Mouse (Mus musculus) lung, embryonic 16.5 days (tissue): ENCODE measurements around the gene Dynll2. TPM values are rescaled to one million over a fixed set of nuclear protein-coding genes. Genes with fewer than 3 reads are reported as not detected.

Experiments used
- ATAC-seq: fragments of 200-750 bp; cut with Nextera tagmentation; 2 replicates; pipeline ENCODE4 v1.8.0; 2017; ENCODE audit warnings: low read depth, mild to moderate bottlenecking, moderate library complexity
- H3K27ac ChIP-seq: fragments of 300-500 bp; sonication (generic); 2 replicates; pipeline ENCODE4 v1.5.1; 2014; ENCODE audit warnings: mild to moderate bottlenecking, control low read depth, low read length
- H3K27me3 ChIP-seq: fragments of 300-500 bp; sonication (generic); 2 replicates; pipeline ENCODE4 v1.6.1; 2014; ENCODE audit warnings: low read depth, low read length, mixed read lengths; ENCODE audit not compliant: control insufficient read depth, insufficient read depth
- H3K36me3 ChIP-seq: fragments of 300-500 bp; sonication (generic); 2 replicates; pipeline ENCODE4 v1.6.1; 2014; ENCODE audit warnings: low read length; ENCODE audit not compliant: control insufficient read depth, insufficient read depth
- H3K4me1 ChIP-seq: fragments of 300-500 bp; sonication (generic); replicated peaks from 2 replicates; pipeline ENCODE4 v1.6.1; 2014; ENCODE audit warnings: low read length, mixed read lengths; ENCODE audit not compliant: control insufficient read depth, insufficient read depth
- H3K4me2 ChIP-seq: fragments of 300-500 bp; sonication (generic); 2 replicates; pipeline ENCODE4 v1.6.1; 2014; ENCODE audit warnings: low read depth, low read length, control low read depth
- H3K4me3 ChIP-seq: fragments of 300-500 bp; sonication (generic); 2 replicates; pipeline ENCODE4 v1.5.1; 2014; ENCODE audit warnings: mild to moderate bottlenecking, low read length, control low read depth
- H3K9ac ChIP-seq: fragments of 300-500 bp; sonication (generic); 2 replicates; pipeline ENCODE4 v1.6.1; 2014; ENCODE audit warnings: low read length, control low read depth
- H3K9me3 ChIP-seq: fragments of 300-500 bp; sonication (generic); 2 replicates; pipeline ENCODE4 v1.6.1; 2016; ENCODE audit warnings: low read length; ENCODE audit not compliant: control insufficient read depth
- WGBS: fragments of 180-500 bp; shearing (Covaris S2); extraction: QIAGEN DNeasy Blood & Tissue Kit; methylation state at CpG from one replicate; pipeline ENCODE4 v1.1.7; 2014; 5-methylcytosine and 5-hydroxymethylcytosine counted together
- polyA plus RNA-seq: library from polyadenylated mRNA; unstranded; fragments of >200 nt; fragmentation: Nextera tagmentation; extraction: Ambion mirVana; gene quantifications from 2 replicates; pipeline ENCODE4 v1.2.1, GENCODE M21; 2015

Gene Dynll2
- polyA plus RNA-seq: 23.4 and 24.5 TPM in 2 replicates

GRCm38 (mm10) chr11:87986831-87987793 is at the start of gene Dynll2:
Dynll2 (minus strand) TSS chr11:87987533.
- peak within 1 kb of the TSS; percentile 93 for H3K27ac ChIP-seq
- peak; percentile 98 for ATAC-seq
- H3K27me3 ChIP-seq: no peaks in the 10 kb centered on the region
- peak within 1 kb of the TSS; percentile 71 for H3K4me2 ChIP-seq
- no peaks in the 10 kb centered on the region for H3K9me3 ChIP-seq
- peak within 1 kb of the TSS; percentile 93 for H3K9ac ChIP-seq
- H3K36me3 ChIP-seq: peaks cover 10% of the 10 kb centered on the region
- H3K4me3 ChIP-seq: peak within 1 kb of the TSS; percentile 89
- H3K4me1 ChIP-seq: peaks cover 24% of the 10 kb centered on the region
- under 1% methylated on average over 77 of the region's 107 CpGs for WGBS

GRCm38 (mm10) chr11:88036761-88037251 is 49.5 kb upstream of the Dynll2 start:
- H3K36me3 ChIP-seq: no peaks in the 10 kb centered on the region
- WGBS: 62% methylated on average over 10 of the region's 10 CpGs
- no peak overlapping the region for H3K27ac ChIP-seq
- ATAC-seq: no peak
- H3K9ac ChIP-seq: no peak overlapping the region
- no peaks in the 10 kb centered on the region for H3K27me3 ChIP-seq
- H3K4me3 ChIP-seq: no peak overlapping the region
- no peaks in the 10 kb centered on the region; the same call in 1 of the 2 replicates for H3K4me1 ChIP-seq
- no peaks in the 10 kb centered on the region for H3K9me3 ChIP-seq
- H3K4me2 ChIP-seq: no peak overlapping the region

GRCm38 (mm10) chr11:88035970-88036369 is 48.6 kb upstream of the Dynll2 start:
- H3K27me3 ChIP-seq: no peaks in the 10 kb centered on the region
- H3K9ac ChIP-seq: no peak overlapping the region
- ATAC-seq: no peak
- H3K27ac ChIP-seq: no peak overlapping the region
- H3K36me3 ChIP-seq: no peaks in the 10 kb centered on the region
- no peak overlapping the region for H3K4me3 ChIP-seq
- H3K9me3 ChIP-seq: no peaks in the 10 kb centered on the region
- no peak overlapping the region for H3K4me2 ChIP-seq
- 74% methylated on average over 7 of the region's 7 CpGs for WGBS
- H3K4me1 ChIP-seq: no peaks in the 10 kb centered on the region; the same call in 1 of the 2 replicates

GRCm38 (mm10) chr11:88031753-88032152 is 44.4 kb upstream of the Dynll2 start:
- Histone ChIP-seq H3K4me2 (no peak overlapping the region), H3K27me3 (no peaks in the 10 kb centered on the region), H3K9ac (no peak overlapping the region), H3K36me3 (no peaks in the 10 kb centered on the region), H3K9me3 (no peaks in the 10 kb centered on the region), H3K4me3 (no peak overlapping the region), H3K27ac (no peak overlapping the region), H3K4me1 (peaks cover 3% of the 10 kb centered on the region)
- no peak for ATAC-seq
- 93% methylated on average over 5 of the region's 5 CpGs for WGBS

GRCm38 (mm10) chr11:88030836-88031235 is 43.5 kb upstream of the Dynll2 start:
- H3K9me3 ChIP-seq: no peaks in the 10 kb centered on the region
- no peak overlapping the region for H3K4me2 ChIP-seq
- H3K4me3 ChIP-seq: no peak overlapping the region
- WGBS: 38% methylated on average over 2 of the region's 2 CpGs
- peaks cover 3% of the 10 kb centered on the region for H3K4me1 ChIP-seq
- no peak overlapping the region for H3K9ac ChIP-seq
- H3K27me3 ChIP-seq: no peaks in the 10 kb centered on the region
- no peaks in the 10 kb centered on the region for H3K36me3 ChIP-seq
- no peak overlapping the region for H3K27ac ChIP-seq
- ATAC-seq: no peak

GRCm38 (mm10) chr11:88030219-88030618 is 42.9 kb upstream of the Dynll2 start:
- whole genome bisulfite sequencing: 84% methylated on average over 7 of the region's 7 CpGs
- H3K4me1 ChIP-seq: peaks cover 3% of the 10 kb centered on the region
- no peak for ATAC-seq

GRCm38 (mm10) chr11:88028193-88028684 is 40.9 kb upstream of the Dynll2 start:
- H3K4me3 ChIP-seq: no peak overlapping the region
- H3K9ac ChIP-seq: no peak overlapping the region
- no peaks in the 10 kb centered on the region for H3K27me3 ChIP-seq
- H3K27ac ChIP-seq: no peak overlapping the region
- H3K9me3 ChIP-seq: no peaks in the 10 kb centered on the region
- H3K4me2 ChIP-seq: no peak overlapping the region
- no peaks in the 10 kb centered on the region for H3K36me3 ChIP-seq
- no peak for ATAC-seq
- peaks cover 3% of the 10 kb centered on the region; the same call in 1 of the 2 replicates for H3K4me1 ChIP-seq
- WGBS: 33% methylated on average over 16 of the region's 16 CpGs

More at GRCm38 (mm10) chr11:88030219-88030618, 42.9 kb upstream of the Dynll2 start:
- Histone ChIP-seq H3K4me3 (no peak overlapping the region), H3K9me3 (no peaks in the 10 kb centered on the region), H3K27me3 (no peaks in the 10 kb centered on the region), H3K36me3 (no peaks in the 10 kb centered on the region), H3K27ac (no peak overlapping the region), H3K4me2 (no peak overlapping the region), H3K9ac (no peak overlapping the region)

GRCm38 (mm10) chr11:88027391-88028035 is 40.2 kb upstream of the Dynll2 start:
- Histone ChIP-seq H3K27me3 (no peaks in the 10 kb centered on the region), H3K27ac (no peak overlapping the region), H3K4me3 (no peak overlapping the region), H3K4me1 (peaks cover 3% of the 10 kb centered on the region; the same call in 1 of the 2 replicates), H3K9me3 (no peaks in the 10 kb centered on the region), H3K9ac (no peak overlapping the region), H3K4me2 (no peak overlapping the region), H3K36me3 (no peaks in the 10 kb centered on the region)
- WGBS: 63% methylated on average over 9 of the region's 9 CpGs
- no peak for ATAC-seq

- H3K27me3 ChIP-seq: no peaks in the 10 kb centered on the region
- no peak overlapping the region for H3K4me2 ChIP-seq
- no peaks in the 10 kb centered on the region for H3K36me3 ChIP-seq
- WGBS: 48% methylated on average over 2 of the region's 2 CpGs
- H3K9me3 ChIP-seq: no peaks in the 10 kb centered on the region
- H3K27ac ChIP-seq: no peak overlapping the region
- H3K4me3 ChIP-seq: no peak overlapping the region
- no peak overlapping the region for H3K9ac ChIP-seq
- peak; percentile 56; the same call in 1 of the 2 replicates for ATAC-seq
- no peaks in the 10 kb centered on the region for H3K4me1 ChIP-seq
These were observed 36.6 kb upstream of the Dynll2 start for GRCm38 (mm10) chr11:88023933-88024332.
